ENCODE assay signal across 25 mouse cellular contexts in genomic region chr11:56054439-56054838, GRCm38 (mm10). TPM values are rescaled to one million over a fixed set of nuclear protein-coding genes. Genes with fewer than 3 reads are reported as not detected.
DNase-seq lines count a peak whose midpoint lies in the region; ATAC-seq and TF ChIP-seq lines count a peak whose summit lies in the region.
"Had no signal": no experiment of that assay in that cellular context is flagged by ENCODE, and none has a peak within 500 bp of the region (broad histone marks: within the 10 kb centered on the region; RNA-seq: fewer than 3 reads in every experiment).

No protein-coding gene starts in this region.

- no peak for ATAC-seq in hindbrain, postnatal 0 days
- no peak for ATAC-seq in hindbrain, embryonic 12.5 days (ENCODE audit: low FRiP score)
- ATAC-seq: CD4-positive, CD25-positive, alpha-beta regulatory T cell, adult 4 months had no signal

- no peaks in the 10 kb centered on the region for H3K9me3 ChIP-seq in hindbrain, postnatal 0 days (ENCODE audit: low read length)
- H3K9me3 ChIP-seq in hindbrain, embryonic 12.5 days (replicated peaks) = no peaks in the 10 kb centered on the region
- H3K9me3 ChIP-seq: embryonic facial prominence, embryonic 12.5 days; heart, embryonic 15.5 days; neural tube, embryonic 12.5 days had no signal

- DNase-seq in hindbrain, postnatal 0 days (ENCODE audit: low spot score) = peak; percentile 56
- peak; percentile 78 for DNase-seq in brain, adult 2 months (ENCODE audit: low read depth, low spot score)
- DNase-seq in brain, embryonic 18.5 days (ENCODE audit: low read depth, low spot score) = peak; percentile 32
- peak; percentile 46 to 57 for DNase-seq in cerebellum, postnatal 25 days
- DNase-seq in adrenal gland, adult 8-10 months = no peak
- DNase-seq in urinary bladder, adult 2 months (ENCODE audit: low spot score) = no peak
- DNase-seq in liver = no peak
- DNase-seq: heart, adult 18-20 months; kidney, adult 9 months; kidney, postnatal 4 days; thymus, postnatal 36 days had no signal

- no peak overlapping the region for H3K9ac ChIP-seq in hindbrain, postnatal 0 days (replicated peaks; ENCODE audit: low read length)
- no peak overlapping the region for H3K9ac ChIP-seq in hindbrain, embryonic 12.5 days
- H3K9ac ChIP-seq: embryonic facial prominence, embryonic 12.5 days; heart, embryonic 15.5 days; neural tube, embryonic 12.5 days had no signal

- 40% methylated on average over 7 of the region's 7 CpGs for WGBS in hindbrain, postnatal 0 days
- WGBS in hindbrain, embryonic 12.5 days = 76% methylated on average over 7 of the region's 7 CpGs

- no peak overlapping the region for H3K4me2 ChIP-seq in hindbrain, postnatal 0 days (ENCODE audit: low read depth, low read length)
- H3K4me2 ChIP-seq in hindbrain, embryonic 12.5 days (replicated peaks) = no peak overlapping the region
- H3K4me2 ChIP-seq: embryonic facial prominence, embryonic 12.5 days; heart, embryonic 15.5 days; liver, embryonic 11.5 days; neural tube, embryonic 12.5 days had no signal

- H3K27me3 ChIP-seq in hindbrain, postnatal 0 days (ENCODE audit: insufficient read depth, low read length) = no peaks in the 10 kb centered on the region
- H3K27me3 ChIP-seq in hindbrain, embryonic 12.5 days = no peaks in the 10 kb centered on the region
- H3K27me3 ChIP-seq: embryonic facial prominence, embryonic 12.5 days; heart, embryonic 15.5 days; neural tube, embryonic 12.5 days had no signal

- no peak overlapping the region for H3K27ac ChIP-seq in hindbrain, postnatal 0 days
- no peak overlapping the region for H3K27ac ChIP-seq in hindbrain, embryonic 12.5 days
- H3K27ac ChIP-seq: embryonic facial prominence, embryonic 12.5 days; heart, embryonic 15.5 days; neural tube, embryonic 12.5 days; stomach, postnatal 0 days had no signal

- no peak overlapping the region for H3K4me3 ChIP-seq in hindbrain, postnatal 0 days (ENCODE audit: low read length)
- no peak overlapping the region for H3K4me3 ChIP-seq in hindbrain, embryonic 12.5 days
- H3K4me3 ChIP-seq: embryonic facial prominence, embryonic 12.5 days; heart, embryonic 15.5 days; neural tube, embryonic 12.5 days had no signal

- no peaks in the 10 kb centered on the region for H3K36me3 ChIP-seq in hindbrain, postnatal 0 days (ENCODE audit: insufficient read depth, low read length)
- H3K36me3 ChIP-seq in hindbrain, embryonic 12.5 days = no peaks in the 10 kb centered on the region
- H3K36me3 ChIP-seq: embryonic facial prominence, embryonic 12.5 days; heart, embryonic 15.5 days; neural tube, embryonic 12.5 days had no signal

- no peak for TF ChIP-seq CTCF in hindbrain, postnatal 0 days (IDR thresholded peaks at IDR 0.05; ENCODE audit: low read depth)

- H3K4me1 ChIP-seq in hindbrain, postnatal 0 days (ENCODE audit: insufficient read depth, low read length) = no peaks in the 10 kb centered on the region
- H3K4me1 ChIP-seq in hindbrain, embryonic 12.5 days = no peaks in the 10 kb centered on the region
- H3K4me1 ChIP-seq: embryonic facial prominence, embryonic 12.5 days; heart, embryonic 15.5 days; neural tube, embryonic 12.5 days had no signal

RNA-seq across cellular contexts. Expression of gene Nmur2, which starts 13.6 kb away (rescaled TPM):
- 0.25 and 0.47 TPM in 2 replicates for total RNA-seq in hindbrain, postnatal 0 days (2014; rRNA removed)
- polyA plus RNA-seq in hindbrain, postnatal 0 days (2015; fragmentation: Nextera tagmentation; extraction: Ambion mirVana) = 0.37 and 0.44 TPM in 2 replicates
- polyA plus RNA-seq in hindbrain, embryonic 12.5 days (2016; fragmentation: Nextera tagmentation; extraction: Ambion mirVana) = 0.10 TPM in 1 of 2 replicates, not detected in the other
- total RNA-seq in adrenal gland, adult 8-10 months (2022) = not detected
- 0.80 and 0.83 TPM in 2 replicates for polyA plus RNA-seq in urinary bladder, adult 2 months (2012; rRNA removed)
- total RNA-seq: adrenal gland, postnatal 4 days; common myeloid progenitor, adult 5-6 weeks; gastrocnemius, adult 8-10 months; heart, adult 18-20 months; left cerebral cortex, postnatal 25 days; megakaryocyte progenitor cell, adult 5-6 weeks; MEL had no signal
- polyA plus RNA-seq: CD4-positive, CD25-positive, alpha-beta regulatory T cell, adult 4 months; heart, embryonic 15.5 days; lung, embryonic 16.5 days had no signal

Comparison
In these comparisons a context has a peak if more than half of its experiments do, and no peak if none do; other contexts are left out.
1. DNase-seq: peak in hindbrain, postnatal 0 days (single experiment), brain, adult 2 months (single experiment), brain, embryonic 18.5 days (single experiment) and cerebellum, postnatal 25 days (2 of 2); none in adrenal gland, adult 8-10 months (single experiment), urinary bladder, adult 2 months (single experiment) and liver (single experiment).